Mouse (Mus musculus) erythroblast, embryonic 14.5 days (primary cell): ENCODE results near the gene Zzef1.

Experiments used
- GATA1 ChIP-seq: IDR thresholded peaks from 2 replicates; pipeline ENCODE4 v1.6.1; 2012; ENCODE audit warnings: low read length, inconsistent platforms, mixed read lengths
- TAL1 ChIP-seq: IDR thresholded peaks from 3 replicates; pipeline ENCODE4 v1.6.1; 2012; ENCODE audit warnings: low read length, inconsistent platforms, mixed read lengths

DNA sequence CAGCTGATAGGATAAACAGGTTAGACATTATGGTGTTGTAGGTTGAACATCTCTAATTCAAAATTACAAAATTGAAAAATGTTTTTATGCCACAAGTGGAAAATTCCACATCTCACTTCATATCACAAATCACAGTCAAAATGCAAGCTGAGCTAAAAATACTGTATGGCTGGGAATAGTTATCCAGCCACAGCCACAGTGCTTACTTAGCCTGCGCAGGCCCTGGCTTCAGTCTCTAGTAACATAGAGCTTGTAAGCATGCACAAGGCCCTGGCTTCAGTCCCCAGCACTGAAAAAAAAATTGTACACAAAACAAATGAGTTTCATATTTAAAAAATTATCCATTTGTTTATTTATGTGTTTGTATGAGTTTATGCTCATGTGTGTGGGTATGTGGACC is 56.1 kb downstream of the Zzef1 start:
- TF ChIP-seq GATA1 (no peak), TAL1 (no peak)
